Mouse (Mus musculus) liver, adult (tissue): ENCODE results near the gene Mindy4.

Experiments used
- GATA4 ChIP-seq: IDR thresholded peaks from 2 replicates; pipeline ENCODE4 v1.6.1; 2014; ENCODE audit warnings: mild to moderate bottlenecking, low read length; ENCODE audit not compliant: insufficient replicate concordance

Gene Mindy4

DNA sequence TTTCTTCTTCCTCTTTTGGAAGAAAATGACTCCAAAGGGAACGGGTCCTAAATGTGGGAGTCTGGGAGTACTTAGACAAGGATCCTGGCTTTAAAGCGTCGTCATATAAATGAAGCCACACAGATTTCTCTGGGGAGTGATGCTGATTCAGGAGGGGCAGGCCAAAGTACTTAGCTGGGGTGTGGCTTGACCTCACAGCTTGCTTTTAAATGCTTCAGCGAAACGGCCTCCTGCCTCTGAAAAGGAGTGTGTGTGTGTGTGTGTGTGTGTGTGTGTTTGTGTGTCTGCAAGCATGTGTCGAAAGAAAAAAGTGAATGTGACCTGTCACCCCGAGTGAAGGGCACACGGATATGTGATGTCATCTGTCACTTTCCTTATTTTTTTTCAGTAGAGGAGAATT, 36.7 kb downstream of the Mindy4 start:
- TF ChIP-seq GATA4, result no peak

DNA sequence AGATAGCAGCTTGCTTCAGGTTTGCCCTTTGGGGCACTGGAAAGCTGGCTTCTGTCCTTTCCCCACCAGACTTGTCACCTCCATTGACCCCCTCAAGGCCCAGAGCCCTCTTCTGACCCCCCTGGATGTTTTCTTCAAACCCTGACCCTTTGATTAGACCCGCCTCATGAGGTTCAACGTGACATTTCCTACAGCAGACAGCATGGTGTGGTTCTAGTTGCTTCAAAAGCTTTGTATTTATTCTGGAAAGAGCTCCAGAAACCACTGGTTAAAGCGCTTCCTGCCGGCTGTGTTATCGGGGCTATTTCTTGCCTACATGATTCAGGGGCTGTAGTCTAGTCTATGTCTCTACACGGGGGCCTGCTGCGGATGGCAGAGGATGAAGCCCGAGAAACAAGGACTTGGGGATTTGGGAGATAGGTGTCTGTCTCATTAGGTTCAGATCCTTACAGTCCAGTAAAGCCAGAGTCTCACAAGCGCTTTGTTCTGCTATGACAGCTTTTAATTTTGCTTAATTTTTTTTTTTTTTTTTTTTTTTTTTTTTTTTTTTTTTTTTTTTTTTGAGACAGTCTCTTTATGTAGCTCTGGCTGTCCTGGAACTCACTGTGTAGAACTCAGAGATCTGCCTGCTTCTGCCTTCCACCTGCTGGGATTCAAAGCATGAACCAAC, 37.5 kb downstream of the Mindy4 start:
- TF ChIP-seq GATA4, result 0 out of 2 replicates have a peak, but pooled peaks have one; percentile 6

DNA sequence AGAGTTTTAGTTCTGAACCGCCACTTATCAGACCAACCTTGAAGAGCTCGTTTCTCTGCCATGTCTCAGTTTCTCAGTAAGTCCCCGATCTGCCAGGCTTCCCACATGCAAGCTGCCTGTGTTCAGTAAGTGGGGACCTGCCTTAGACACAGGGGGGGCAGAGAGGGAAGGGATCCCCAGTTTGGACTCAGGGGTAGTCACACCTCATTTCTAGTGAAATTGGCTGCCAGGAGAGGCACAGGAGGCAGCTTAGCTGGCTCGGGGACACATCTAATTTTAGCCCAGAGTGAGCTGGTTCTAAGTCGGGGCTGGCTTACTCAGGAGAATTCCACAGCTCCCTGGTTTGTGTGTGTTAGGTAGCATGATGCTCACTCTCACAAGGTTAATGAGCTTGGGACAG, 38.3 kb downstream of the Mindy4 start:
- no peak for TF ChIP-seq GATA4

DNA sequence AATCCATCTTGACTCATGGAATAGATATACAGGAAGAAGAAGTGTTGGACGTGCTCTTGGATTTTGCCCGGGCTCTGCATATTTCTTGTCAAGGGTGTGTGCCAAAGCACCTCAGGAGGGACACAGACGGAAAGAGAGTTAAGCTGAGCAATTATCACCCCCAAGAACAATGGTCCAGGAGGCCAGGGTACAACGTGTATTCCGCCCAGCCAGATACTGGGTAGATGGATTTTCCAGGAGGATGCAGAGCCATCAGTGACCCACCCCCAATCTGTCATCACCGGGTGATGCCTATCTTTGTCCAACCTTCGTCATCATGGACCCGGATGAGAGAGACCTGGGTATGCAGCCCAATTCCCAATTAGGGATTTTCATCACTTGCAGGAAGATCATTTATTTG, 42.5 kb downstream of the Mindy4 start:
- no peak for TF ChIP-seq GATA4

DNA sequence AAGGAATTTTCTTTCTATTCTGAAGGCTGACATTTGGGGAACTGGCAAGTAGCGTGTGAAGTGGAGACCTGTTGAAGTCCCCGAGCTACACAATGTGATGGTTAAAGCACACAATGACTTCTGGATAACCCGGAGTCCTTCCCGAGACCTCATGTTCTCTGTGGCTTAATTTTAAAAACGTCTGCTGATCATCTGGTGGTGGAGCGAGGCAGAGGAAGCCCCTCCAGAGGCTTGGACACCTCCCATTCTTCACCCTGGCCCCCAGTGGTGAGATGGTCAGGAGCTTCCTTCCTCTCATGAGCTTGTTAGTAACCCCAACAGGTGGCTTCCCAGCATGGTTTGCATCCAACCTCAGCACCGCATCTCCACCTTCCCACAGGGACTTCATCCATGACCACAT, 43.3 kb downstream of the Mindy4 start:
- no peak for TF ChIP-seq GATA4

DNA sequence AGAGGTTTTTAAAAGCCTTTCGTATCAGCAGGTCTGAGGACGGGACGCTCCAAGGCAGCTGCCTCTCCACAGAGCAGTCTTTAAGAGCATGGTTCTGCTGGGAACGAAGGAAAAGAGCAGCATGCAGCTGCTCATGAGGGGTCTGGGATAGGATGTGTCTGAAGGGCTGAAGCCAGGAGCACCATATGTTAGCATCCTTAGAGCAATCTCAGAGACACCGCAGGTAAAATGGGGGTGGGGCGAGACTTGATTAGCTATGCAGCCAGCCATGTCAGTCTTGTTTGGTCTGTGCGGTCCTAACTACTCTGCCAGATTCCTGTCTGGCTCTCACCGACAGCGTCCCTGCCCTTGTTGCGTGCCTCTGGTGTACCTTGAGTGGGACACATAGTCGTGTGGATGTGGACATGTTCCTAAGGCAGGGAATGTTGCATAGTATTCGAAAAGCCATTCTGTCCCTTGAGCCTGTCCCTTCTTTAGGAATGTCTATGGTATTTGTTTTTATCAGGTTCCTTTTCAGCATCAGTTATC, 43.8 kb downstream of the Mindy4 start:
- no peak for TF ChIP-seq GATA4

DNA sequence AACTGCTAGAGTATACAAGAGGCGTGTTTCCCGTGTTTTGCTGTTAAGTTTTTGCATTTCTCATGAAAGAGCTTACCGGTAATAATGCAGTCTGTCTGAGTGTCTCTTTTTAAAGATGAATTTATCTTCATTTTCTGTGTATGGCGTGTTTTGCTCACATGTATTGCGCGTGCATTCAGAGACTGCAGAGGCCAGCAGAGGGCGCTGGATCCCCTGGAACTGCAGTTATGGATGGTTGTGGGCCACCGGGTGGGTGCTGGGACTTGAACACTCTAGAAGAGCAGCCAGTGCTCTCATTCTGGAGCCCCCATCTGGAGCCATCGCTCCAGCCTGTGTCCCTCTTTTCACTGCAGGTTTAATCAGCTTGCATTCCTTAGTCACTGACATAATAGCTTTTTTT, 46.1 kb downstream of the Mindy4 start:
- TF ChIP-seq GATA4, result no peak

DNA sequence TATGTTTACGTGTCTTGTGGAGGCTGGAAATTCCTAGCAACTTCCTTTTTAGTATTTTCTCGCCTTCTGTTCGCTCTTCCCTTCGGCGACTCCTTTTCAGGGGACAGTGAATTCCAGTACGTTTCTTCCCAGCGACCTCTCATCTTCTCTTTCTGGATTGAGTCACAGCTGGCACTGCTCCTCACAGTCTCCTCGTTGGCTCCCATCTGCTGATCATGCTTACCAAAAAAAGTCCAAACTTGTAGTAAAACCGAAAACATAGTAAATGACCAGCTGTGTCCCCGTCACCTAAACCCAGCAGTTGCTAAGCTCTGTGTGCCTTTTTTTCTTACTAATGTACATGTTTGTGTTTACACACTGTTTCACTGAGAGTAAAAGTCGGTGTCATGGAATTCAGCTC, 47.6 kb downstream of the Mindy4 start:
- TF ChIP-seq GATA4, result no peak

DNA sequence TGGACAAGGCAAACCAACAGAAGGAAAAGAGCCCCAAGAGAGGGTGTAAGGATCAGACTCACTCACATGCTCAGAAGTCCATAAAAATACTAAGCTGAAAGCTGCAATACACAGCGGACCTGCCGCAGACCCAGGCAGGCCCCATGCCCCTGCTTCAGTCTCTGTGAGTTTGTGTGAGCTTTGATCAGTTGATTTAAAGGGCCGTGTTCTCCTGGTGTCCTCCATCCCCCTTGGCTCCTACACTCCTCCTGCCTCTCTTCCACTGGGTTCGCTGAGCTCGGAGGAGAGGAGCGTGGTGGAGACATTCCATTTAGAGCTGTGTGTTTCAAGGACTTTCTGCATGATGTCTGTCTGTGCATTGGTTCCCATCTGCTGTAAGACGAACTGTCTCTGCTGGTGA, 48.4 kb downstream of the Mindy4 start:
- no peak for TF ChIP-seq GATA4

DNA sequence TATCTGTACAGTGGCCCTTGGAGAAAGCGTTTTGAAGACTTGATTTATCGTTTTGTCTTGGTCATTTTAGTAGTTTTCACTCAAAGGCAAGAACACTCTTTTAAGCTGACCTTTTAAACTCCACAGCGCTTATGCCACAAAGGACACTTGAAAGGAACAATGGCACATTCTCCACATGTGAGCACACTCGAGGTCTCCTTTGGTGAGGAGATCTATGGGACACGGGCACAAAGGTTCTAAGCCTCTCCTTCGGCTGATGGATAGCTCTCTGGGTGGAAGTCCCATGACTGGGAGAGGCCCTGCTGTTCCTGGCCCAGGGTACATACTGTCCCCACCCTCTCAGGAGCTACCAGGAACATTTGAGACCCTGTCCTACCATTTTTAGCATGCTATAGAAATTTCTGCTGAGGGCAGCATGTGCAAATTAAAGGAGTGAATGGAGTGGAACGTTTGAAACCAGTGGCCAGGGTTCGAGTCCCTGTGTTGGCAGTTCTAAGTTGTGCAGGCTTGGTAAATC, 49.6 kb downstream of the Mindy4 start:
- no peak for TF ChIP-seq GATA4

DNA sequence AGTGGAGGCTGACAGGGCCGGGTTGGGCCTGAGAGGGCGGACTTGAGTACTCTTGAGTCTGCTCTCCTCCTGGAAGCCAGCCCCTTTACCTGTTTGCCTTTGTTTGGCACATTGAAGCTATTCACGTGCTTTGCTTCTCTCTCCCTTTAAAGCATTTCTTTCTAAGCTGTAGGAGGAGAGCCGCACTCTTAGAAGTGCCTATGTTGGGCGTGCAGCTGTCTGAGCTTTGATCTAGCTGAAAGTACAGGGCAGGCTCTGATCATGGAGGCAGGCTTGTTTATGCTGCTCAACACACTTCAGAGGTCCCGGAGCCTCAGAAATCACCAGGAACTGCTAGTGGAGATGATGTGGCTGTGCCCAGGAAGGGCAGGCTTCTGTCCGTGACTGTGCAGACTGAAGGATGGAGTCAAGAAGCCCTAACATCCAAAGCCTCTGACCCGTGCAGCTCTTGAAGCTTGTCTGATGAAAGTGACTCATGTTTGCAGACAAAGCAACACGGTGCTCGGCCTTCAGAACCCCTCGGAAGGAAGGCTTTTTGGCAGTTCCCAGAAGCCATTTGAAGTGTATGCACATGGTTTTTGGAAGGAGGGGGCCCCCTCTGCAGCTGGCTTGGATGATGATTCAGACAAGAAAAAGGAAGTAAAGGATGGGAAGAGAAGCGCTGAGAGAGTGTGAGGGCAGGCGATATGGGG, 53.5 kb downstream of the Mindy4 start:
- TF ChIP-seq GATA4, result no peak

DNA sequence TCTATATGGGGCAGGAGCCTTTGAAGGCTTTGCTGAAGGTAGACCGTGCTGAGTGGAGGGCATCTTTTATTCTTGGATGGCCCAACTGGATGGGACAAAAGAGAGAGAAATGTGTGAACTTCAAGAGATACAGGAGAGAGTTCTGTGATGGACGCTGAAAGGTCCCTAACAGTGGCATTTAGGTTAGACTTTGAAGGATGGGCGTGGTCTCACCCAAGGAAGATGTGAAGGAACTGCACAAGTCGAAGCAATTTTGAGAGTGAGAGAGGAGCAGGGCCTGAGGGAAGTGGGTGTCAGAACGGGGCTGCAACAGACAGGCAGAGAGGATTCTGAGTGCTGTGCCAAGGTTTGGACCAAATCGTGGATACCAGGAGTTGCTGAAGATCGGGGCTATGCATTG, 54.1 kb downstream of the Mindy4 start:
- no peak for TF ChIP-seq GATA4

DNA sequence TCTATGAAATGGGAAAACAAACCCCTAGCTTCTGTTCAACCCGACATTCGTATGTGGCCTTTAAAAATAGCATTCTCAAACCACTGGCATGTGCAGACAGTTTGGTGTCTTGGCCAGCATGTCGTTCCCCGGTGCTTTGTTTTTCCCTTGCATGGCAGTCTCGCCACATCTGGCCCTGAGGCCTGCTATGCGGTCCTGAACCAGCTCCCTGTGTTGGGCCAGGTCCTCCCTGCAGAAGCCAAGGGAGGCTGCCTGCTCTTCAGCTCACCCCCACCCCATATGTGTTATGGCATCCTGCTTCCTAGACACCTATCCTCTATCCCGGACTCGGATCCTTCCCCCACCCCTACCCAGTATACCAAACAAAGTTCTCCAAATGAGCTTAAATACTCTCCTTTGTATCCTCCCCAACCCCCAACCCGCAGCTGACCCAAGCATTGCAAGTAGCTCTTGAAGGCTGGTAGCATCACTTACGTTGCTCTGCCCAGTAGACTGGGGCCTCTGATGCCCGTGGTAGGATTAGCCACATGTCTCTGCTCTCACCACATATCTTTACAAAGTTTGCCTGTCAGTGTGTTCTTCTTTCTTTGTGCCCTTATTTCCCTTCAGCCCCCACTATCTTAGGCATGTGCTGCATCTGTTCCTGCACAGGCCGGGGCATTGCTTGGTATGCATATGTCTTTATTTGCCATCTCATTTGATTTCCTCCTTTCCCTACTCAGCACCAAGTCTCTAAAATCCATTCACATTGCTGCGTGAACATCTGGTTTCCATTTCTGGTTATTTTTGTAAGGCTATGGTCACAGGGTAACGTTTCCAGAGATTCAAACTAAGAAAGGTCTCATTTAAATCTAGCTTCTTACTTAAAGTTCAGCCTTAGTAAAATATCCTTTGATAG, 55.5 kb downstream of the Mindy4 start:
- no peak for TF ChIP-seq GATA4

DNA sequence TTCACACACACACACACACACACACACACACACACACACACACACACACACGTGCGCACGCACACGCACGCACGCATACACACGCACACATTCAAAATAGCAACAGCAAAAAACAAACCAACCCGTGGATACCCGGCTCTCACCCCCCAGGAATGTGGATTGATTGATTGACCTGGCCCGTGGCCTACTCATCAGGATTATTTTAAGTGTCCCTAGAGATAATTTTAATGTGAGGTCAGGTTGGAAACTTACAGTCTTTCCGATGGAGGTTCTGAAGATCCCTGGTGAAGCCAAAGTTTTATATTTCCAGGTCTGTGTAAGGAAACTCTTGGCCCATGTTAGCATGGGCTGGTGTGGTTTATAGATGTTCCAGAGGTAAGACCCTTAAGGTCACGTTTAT, 59.0 kb downstream of the Mindy4 start:
- TF ChIP-seq GATA4, result no peak

DNA sequence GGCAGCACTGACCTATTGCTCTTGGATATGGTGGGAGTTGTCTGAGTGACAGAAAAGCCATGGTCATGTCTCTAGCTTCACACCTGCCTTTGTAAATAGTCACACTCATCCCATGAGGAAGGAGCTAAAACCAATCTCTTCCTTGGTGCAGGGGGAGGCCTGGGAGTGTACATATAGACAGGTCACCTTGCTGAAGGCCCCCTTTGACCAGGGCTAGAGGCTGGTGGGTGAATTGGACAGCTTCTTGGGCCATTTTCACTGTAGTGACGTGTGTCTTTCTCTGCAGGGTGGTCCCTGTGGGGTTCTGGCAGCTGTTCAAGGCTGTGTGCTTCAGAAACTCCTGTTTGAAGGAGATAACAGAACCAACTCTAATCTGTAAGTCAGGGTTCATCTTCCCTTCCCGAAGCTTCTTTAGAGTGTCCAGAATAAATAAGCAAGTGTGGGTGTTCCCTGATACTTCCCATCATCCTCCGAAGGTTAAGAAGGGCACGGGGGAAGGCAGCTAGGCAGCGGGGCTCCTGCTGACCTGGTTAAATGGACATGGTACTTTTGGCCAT, 60.4 kb downstream of the Mindy4 start:
- TF ChIP-seq GATA4, result no peak
